In genomic region chr8:69395050-69395789, GRCm38 (mm10) we compare ENCODE assay signal across 8 mouse cellular contexts. TPM values are rescaled to one million over a fixed set of nuclear protein-coding genes. Genes with fewer than 3 reads are reported as not detected.
DNase-seq lines count a peak whose midpoint lies in the region; ATAC-seq lines count a peak whose summit lies in the region.

No protein-coding gene starts in this region.

- H3K27ac ChIP-seq in hindbrain, embryonic 15.5 days (replicated peaks) = peak overlapping the region; percentile 97

- peak overlapping the region; percentile 90 for H3K9ac ChIP-seq in hindbrain, embryonic 15.5 days

- peak overlapping the region; percentile 74 for H3K4me2 ChIP-seq in hindbrain, embryonic 15.5 days

- WGBS in hindbrain, embryonic 15.5 days = 1% methylated on average over 26 of the region's 26 CpGs

- no peaks in the 10 kb centered on the region for H3K36me3 ChIP-seq in hindbrain, embryonic 15.5 days

- H3K4me1 ChIP-seq in hindbrain, embryonic 15.5 days (replicated peaks) = peaks cover 23% of the 10 kb centered on the region

- no peaks in the 10 kb centered on the region for H3K9me3 ChIP-seq in hindbrain, embryonic 15.5 days

- peak; percentile 89 for DNase-seq in WW6 (ENCODE audit: low read depth, low spot score)
- peak; percentile 92 to 93 for DNase-seq in cerebellum, postnatal 25 days
- peak; percentile 91 for DNase-seq in gastrocnemius, adult 18-20 months (ENCODE audit: low spot score)
- peak; percentile 87 to 89 for DNase-seq in layer of hippocampus, postnatal 36 days
- peak; percentile 93 for DNase-seq in lung, postnatal 25 days (ENCODE audit: low spot score)
- peak; percentile 88 for DNase-seq in retina, adult 2 months (ENCODE audit: low read depth, low spot score)
- DNase-seq in thymus, postnatal 25 days = peak; percentile 89

- no peaks in the 10 kb centered on the region for H3K27me3 ChIP-seq in hindbrain, embryonic 15.5 days

- peak; percentile 99 for ATAC-seq in hindbrain, embryonic 15.5 days (ENCODE audit: low FRiP score, low read depth)

- H3K4me3 ChIP-seq in hindbrain, embryonic 15.5 days = peak overlapping the region; percentile 93

RNA-seq across cellular contexts. Expression of gene Gm9495, which starts 58.1 kb away (rescaled TPM):
- total RNA-seq in gastrocnemius, adult 18-20 months (2021) = not detected
- polyA plus RNA-seq in hindbrain, embryonic 15.5 days (2015; fragmentation: Nextera tagmentation; extraction: Ambion mirVana) = not detected in 2 replicates
- under 1 TPM in 1 of 2 experiments, not detected in 1; 0.15 TPM for total RNA-seq in layer of hippocampus, postnatal 36 days (2021)

Comparison
In these comparisons a context has a peak if more than half of its experiments do, and no peak if none do; other contexts are left out.
1. Peak in every context shown above with its lines: DNase-seq, ATAC-seq, H3K4me3 ChIP-seq and H3K27ac ChIP-seq.